Mouse (Mus musculus) limb, embryonic 14.5 days (tissue): ENCODE measurements around the gene H2-T23. TPM values are rescaled to one million over a fixed set of nuclear protein-coding genes. Genes with fewer than 3 reads are reported as not detected.

Experiments
- ATAC-seq: fragments of 200-750 bp; cut with Nextera tagmentation; 2 replicates; pipeline ENCODE4 v1.8.0; 2017; ENCODE audit warnings: low read depth, moderate number of reproducible peaks, moderate TSS enrichment; ENCODE audit not compliant: low FRiP score
- DNase-seq: peaks from one replicate; pipeline ENCODE4 v3.0.0-alpha.2; 2015; ENCODE audit warnings: low spot score
- H3K27ac ChIP-seq: fragments of 300-500 bp; sonication (generic); replicated peaks from 2 replicates; pipeline ENCODE4 v1.5.1; 2014; ENCODE audit warnings: low read depth, mild to moderate bottlenecking, low read length, moderate library complexity, mixed read lengths
- H3K27me3 ChIP-seq: fragments of 300-500 bp; sonication (generic); 2 replicates; pipeline ENCODE4 v1.6.1; 2014; ENCODE audit warnings: low read length, mixed read lengths; ENCODE audit not compliant: control insufficient read depth, insufficient read depth
- H3K36me3 ChIP-seq: fragments of 300-500 bp; sonication (generic); 2 replicates; pipeline ENCODE4 v1.6.1; 2014; ENCODE audit warnings: mild to moderate bottlenecking, low read length, moderate library complexity, mixed read lengths; ENCODE audit not compliant: control insufficient read depth, insufficient read depth
- H3K4me1 ChIP-seq: fragments of 300-500 bp; sonication (generic); 2 replicates; pipeline ENCODE4 v1.6.1; 2014; ENCODE audit warnings: antibody characterized with exemption, low read length, mixed read lengths; ENCODE audit not compliant: control insufficient read depth, insufficient read depth
- H3K4me2 ChIP-seq: fragments of 300-500 bp; sonication (generic); replicated peaks from 2 replicates; pipeline ENCODE4 v1.6.1; 2014; ENCODE audit warnings: low read depth, mild to moderate bottlenecking, low read length, moderate library complexity; ENCODE audit not compliant: severe bottlenecking
- H3K4me3 ChIP-seq: fragments of 300-500 bp; sonication (generic); replicated peaks from 2 replicates; pipeline ENCODE4 v1.5.1; 2014; ENCODE audit warnings: low read length
- H3K9ac ChIP-seq: fragments of 300-500 bp; sonication (generic); 2 replicates; pipeline ENCODE4 v1.6.1; 2014; ENCODE audit warnings: mild to moderate bottlenecking, low read depth, low read length, moderate library complexity; ENCODE audit not compliant: severe bottlenecking
- H3K9me3 ChIP-seq: fragments of 300-500 bp; sonication (generic); 2 replicates; pipeline ENCODE4 v1.6.1; 2016; ENCODE audit warnings: low read length; ENCODE audit not compliant: control insufficient read depth
- POLR2A ChIP-seq: fragments of 200-500 bp; IDR thresholded peaks from 2 replicates; pipeline ENCODE4 v1.8.0; 2012; ENCODE audit warnings: inconsistent platforms, mild to moderate bottlenecking, moderate library complexity, borderline replicate concordance; ENCODE audit not compliant: insufficient read depth, insufficient read length; ENCODE audit errors: extremely low read depth
- whole genome bisulfite sequencing: fragments of 180-500 bp; shearing (Covaris S2); extraction: QIAGEN DNeasy Blood & Tissue Kit; methylation state at CpG from one replicate; pipeline ENCODE4 v1.1.7; 2014; 5-methylcytosine and 5-hydroxymethylcytosine counted together
- polyA plus RNA-seq, 2 experiments: library from polyadenylated mRNA; depleted of rRNA in 1 of 2; stranded (reverse) in 1 of 2; unstranded in 1 of 2; fragments of >200 nt; fragmentation: Nextera tagmentation in 1 of 2; extraction: Ambion mirVana in 1 of 2; gene quantifications; 2 replicates each; pipeline versions ENCODE4 v1.2.1 to v1.2.3; 2012 to 2014

Gene H2-T23
- polyA plus RNA-seq, 2 experiments, result 10.0 to 13.5 TPM

GRCm38 (mm10) chr17:36003331-36003730, 29.3 kb downstream of the H2-T23 start:
- Histone ChIP-seq H3K9ac (no peak overlapping the region), H3K27me3 (no peaks in the 10 kb centered on the region), H3K36me3 (peaks cover 5% of the 10 kb centered on the region; the same call in 1 of the 2 replicates), H3K9me3 (no peaks in the 10 kb centered on the region; the same call in 1 of the 2 replicates), H3K27ac (no peak overlapping the region), H3K4me1 (no peaks in the 10 kb centered on the region), H3K4me3 (no peak overlapping the region), H3K4me2 (no peak overlapping the region)
- no peak for DNase-seq
- WGBS, result 89% methylated on average over 7 of the region's 7 CpGs
- no peak for TF ChIP-seq POLR2A
- no peak for ATAC-seq

GRCm38 (mm10) chr17:36001966-36002365, 30.7 kb downstream of the H2-T23 start:
- H3K9ac ChIP-seq, result no peak overlapping the region
- H3K27me3 ChIP-seq, result no peaks in the 10 kb centered on the region
- H3K4me2 ChIP-seq, result no peak overlapping the region
- H3K4me1 ChIP-seq, result no peaks in the 10 kb centered on the region
- WGBS, result 97% methylated on average over 6 of the region's 6 CpGs
- H3K4me3 ChIP-seq, result no peak overlapping the region
- H3K27ac ChIP-seq, result no peak overlapping the region
- ATAC-seq, result no peak
- DNase-seq, result no peak
- no peak for TF ChIP-seq POLR2A
- H3K36me3 ChIP-seq, result peaks cover 5% of the 10 kb centered on the region; the same call in 1 of the 2 replicates
- H3K9me3 ChIP-seq, result no peaks in the 10 kb centered on the region; the same call in 1 of the 2 replicates

- 84% methylated on average over 12 of the region's 12 CpGs for WGBS
- DNase-seq, result no peak
- Histone ChIP-seq H3K27me3 (no peaks in the 10 kb centered on the region), H3K4me1 (no peaks in the 10 kb centered on the region), H3K9ac (no peak overlapping the region), H3K9me3 (no peaks in the 10 kb centered on the region), H3K4me2 (no peak overlapping the region), H3K27ac (no peak overlapping the region), H3K4me3 (no peak overlapping the region), H3K36me3 (peaks cover 5% of the 10 kb centered on the region; the same call in 1 of the 2 replicates)
- ATAC-seq, result no peak
- TF ChIP-seq POLR2A, result no peak
Measured at GRCm38 (mm10) chr17:36001121-36001897, 31.3 kb downstream of the H2-T23 start.

- Histone ChIP-seq H3K27me3 (no peaks in the 10 kb centered on the region), H3K36me3 (no peaks in the 10 kb centered on the region), H3K9me3 (no peaks in the 10 kb centered on the region), H3K9ac (no peak overlapping the region), H3K27ac (no peak overlapping the region), H3K4me1 (peaks cover 2% of the 10 kb centered on the region; the same call in 1 of the 2 replicates), H3K4me2 (no peak overlapping the region), H3K4me3 (no peak overlapping the region)
- no peak for ATAC-seq
- no peak for TF ChIP-seq POLR2A
- no peak for DNase-seq
- 82% methylated on average over 4 of the region's 4 CpGs for WGBS
Measured at GRCm38 (mm10) chr17:36000349-36000748, 32.3 kb downstream of the H2-T23 start.

GRCm38 (mm10) chr17:35999356-35999755, 33.3 kb downstream of the H2-T23 start:
- Histone ChIP-seq H3K9ac (no peak overlapping the region), H3K4me2 (no peak overlapping the region), H3K4me3 (no peak overlapping the region), H3K4me1 (peaks cover 2% of the 10 kb centered on the region; the same call in 1 of the 2 replicates), H3K27ac (no peak overlapping the region), H3K27me3 (no peaks in the 10 kb centered on the region), H3K9me3 (no peaks in the 10 kb centered on the region), H3K36me3 (no peaks in the 10 kb centered on the region)
- WGBS, result 82% methylated on average over 7 of the region's 7 CpGs
- ATAC-seq (no peak), DNase-seq (no peak)
- no peak for TF ChIP-seq POLR2A
